Comparison of ENCODE assay signal across 9 mouse cellular contexts in the genomic region with DNA sequence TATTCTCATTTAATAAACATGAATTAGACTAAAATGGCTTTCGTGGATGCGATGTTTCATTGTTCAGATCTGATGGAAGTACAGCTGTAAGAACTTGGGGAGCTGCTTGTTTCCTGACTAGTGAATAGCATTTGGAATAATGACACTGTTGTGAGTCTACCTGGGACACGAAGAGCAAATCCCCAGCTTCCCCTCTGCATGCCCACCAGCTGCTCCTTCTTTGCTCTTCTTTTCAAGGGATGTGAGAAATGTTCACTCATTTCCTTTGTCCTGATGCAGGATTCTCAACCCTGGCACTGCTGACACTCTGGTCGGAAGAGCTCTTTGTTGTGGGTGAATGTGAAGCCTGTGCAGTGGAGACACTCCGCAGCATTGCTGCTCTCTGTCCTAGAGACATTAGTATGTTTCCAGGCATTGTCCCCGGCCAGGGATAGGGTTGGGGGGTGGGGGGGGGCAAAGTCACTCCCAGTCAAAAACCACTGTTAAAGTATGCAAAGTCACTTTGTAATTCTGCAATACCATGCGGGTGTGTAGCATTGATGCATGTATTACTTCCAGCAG.
A peak's percentile ranks its signal among the peaks of the same experiment; 100 is the strongest.
DNase-seq lines count a peak whose midpoint lies in the region; ATAC-seq and TF ChIP-seq lines count a peak whose summit lies in the region.
"Had no signal": no experiment of that assay in that cellular context is flagged by ENCODE, and none has a peak within 500 bp of the region (broad histone marks: within the 10 kb centered on the region; RNA-seq: fewer than 3 reads in every experiment).

No protein-coding gene starts in this region.

- 65% methylated on average over 7 of the region's 7 CpGs for WGBS in kidney, postnatal 0 days
- 42% methylated on average over 7 of the region's 7 CpGs for WGBS in embryonic facial prominence, embryonic 14.5 days
- WGBS in hindbrain, embryonic 11.5 days, result 43% methylated on average over 7 of the region's 7 CpGs
- WGBS in midbrain, embryonic 15.5 days, result 8% methylated on average over 7 of the region's 7 CpGs

- no peaks in the 10 kb centered on the region for H3K36me3 ChIP-seq in kidney, postnatal 0 days (ENCODE audit: insufficient read depth, low read length)
- no peaks in the 10 kb centered on the region for H3K36me3 ChIP-seq in embryonic facial prominence, embryonic 14.5 days (ENCODE audit: control insufficient read depth, insufficient read depth, low read length)
- no peaks in the 10 kb centered on the region for H3K36me3 ChIP-seq in hindbrain, embryonic 11.5 days (ENCODE audit: control insufficient read depth, insufficient read depth, low read length)
- no peaks in the 10 kb centered on the region for H3K36me3 ChIP-seq in midbrain, embryonic 15.5 days (replicated peaks)

- no peak overlapping the region for H3K9ac ChIP-seq in kidney, postnatal 0 days (ENCODE audit: low read depth, low read length)
- H3K9ac ChIP-seq in embryonic facial prominence, embryonic 14.5 days (ENCODE audit: low read depth, low read length), result 0 out of 2 replicates have a peak overlapping the region, but pooled peaks have one; percentile 26
- peak overlapping the region; percentile 46 for H3K9ac ChIP-seq in hindbrain, embryonic 11.5 days (ENCODE audit: low read depth, low read length)
- H3K9ac ChIP-seq in midbrain, embryonic 15.5 days, result peak overlapping the region; percentile 44; the same call in 1 of the 2 replicates

- no peaks in the 10 kb centered on the region for H3K9me3 ChIP-seq in kidney, postnatal 0 days (replicated peaks; ENCODE audit: low read length)
- no peaks in the 10 kb centered on the region for H3K9me3 ChIP-seq in embryonic facial prominence, embryonic 14.5 days (ENCODE audit: control insufficient read depth, low read length)
- no peaks in the 10 kb centered on the region for H3K9me3 ChIP-seq in hindbrain, embryonic 11.5 days (ENCODE audit: control insufficient read depth, low read length)
- H3K9me3 ChIP-seq in midbrain, embryonic 15.5 days, result no peaks in the 10 kb centered on the region

- 0 out of 2 replicates have a peak, but pooled peaks have one; percentile 9 for ATAC-seq in kidney, postnatal 0 days (replicated peaks; ENCODE audit: low FRiP score, low read depth)
- no peak for ATAC-seq in embryonic facial prominence, embryonic 14.5 days (ENCODE audit: low read depth)
- ATAC-seq in hindbrain, embryonic 11.5 days (ENCODE audit: low FRiP score), result peak; percentile 65
- ATAC-seq in midbrain, embryonic 15.5 days (replicated peaks), result peak; percentile 69
- ATAC-seq: inflammation-experienced regulatory T-cells, adult 6 months had no signal

- DNase-seq in kidney, postnatal 0 days (ENCODE audit: low spot score), result no peak
- DNase-seq in kidney, adult 11 months, result no peak
- DNase-seq in embryonic facial prominence, embryonic 14.5 days (ENCODE audit: low spot score), result no peak
- peak; percentile 39 for DNase-seq in hindbrain, embryonic 11.5 days (ENCODE audit: low spot score)
- no peak for DNase-seq in left cerebral cortex, adult 18-20 months (ENCODE audit: low spot score in 2 of 2)
- no peak for DNase-seq in cerebellum, adult 11 months
- DNase-seq in yolk sac, embryonic 10.5 days (ENCODE audit: low spot score), result no peak

- H3K4me3 ChIP-seq in kidney, postnatal 0 days (replicated peaks; ENCODE audit: low read depth, low read length), result no peak overlapping the region
- no peak overlapping the region for H3K4me3 ChIP-seq in embryonic facial prominence, embryonic 14.5 days (ENCODE audit: low read depth, low read length)
- H3K4me3 ChIP-seq in hindbrain, embryonic 11.5 days (ENCODE audit: low read depth, low read length), result no peak overlapping the region
- peak overlapping the region; percentile 4 for H3K4me3 ChIP-seq in midbrain, embryonic 15.5 days

- no peak for TF ChIP-seq CTCF in kidney, postnatal 0 days (IDR thresholded peaks at IDR 0.05; ENCODE audit: low read depth)

- H3K27me3 ChIP-seq in kidney, postnatal 0 days (ENCODE audit: insufficient read depth, low read length), result no peaks in the 10 kb centered on the region
- H3K27me3 ChIP-seq in embryonic facial prominence, embryonic 14.5 days (replicated peaks; ENCODE audit: control insufficient read depth, insufficient read depth, low read length), result no peaks in the 10 kb centered on the region
- H3K27me3 ChIP-seq in hindbrain, embryonic 11.5 days (ENCODE audit: control insufficient read depth, insufficient read depth, low read length), result no peaks in the 10 kb centered on the region
- no peaks in the 10 kb centered on the region for H3K27me3 ChIP-seq in midbrain, embryonic 15.5 days (replicated peaks)

- H3K27ac ChIP-seq in kidney, postnatal 0 days, result no peak overlapping the region
- H3K27ac ChIP-seq in embryonic facial prominence, embryonic 14.5 days (replicated peaks; ENCODE audit: low read depth, low read length), result peak overlapping the region; percentile 80
- H3K27ac ChIP-seq in hindbrain, embryonic 11.5 days (ENCODE audit: low read depth, low read length), result peak overlapping the region; percentile 76
- H3K27ac ChIP-seq in midbrain, embryonic 15.5 days, result peak overlapping the region; percentile 93

- H3K4me1 ChIP-seq in kidney, postnatal 0 days (replicated peaks; ENCODE audit: insufficient read depth, low read length), result peaks cover 15% of the 10 kb centered on the region; the same call in 1 of the 2 replicates
- peaks cover 36% of the 10 kb centered on the region for H3K4me1 ChIP-seq in embryonic facial prominence, embryonic 14.5 days (ENCODE audit: control insufficient read depth, insufficient read depth, low read length)
- peaks cover 13% of the 10 kb centered on the region for H3K4me1 ChIP-seq in hindbrain, embryonic 11.5 days (replicated peaks; ENCODE audit: control insufficient read depth, insufficient read depth, low read length)
- peaks cover 54% of the 10 kb centered on the region for H3K4me1 ChIP-seq in midbrain, embryonic 15.5 days

- H3K4me2 ChIP-seq in kidney, postnatal 0 days (ENCODE audit: low read length), result no peak overlapping the region
- peak overlapping the region; percentile 44; the same call in 1 of the 2 replicates for H3K4me2 ChIP-seq in embryonic facial prominence, embryonic 14.5 days (ENCODE audit: low read depth, low read length)
- H3K4me2 ChIP-seq in hindbrain, embryonic 11.5 days (replicated peaks; ENCODE audit: low read depth, low read length), result 0 out of 2 replicates have a peak overlapping the region, but pooled peaks have one; percentile 2
- peak overlapping the region; percentile 54 for H3K4me2 ChIP-seq in midbrain, embryonic 15.5 days
